Mouse (Mus musculus): ENCODE measurements around the gene Dnajb4.

Gene Dnajb4

DNA sequence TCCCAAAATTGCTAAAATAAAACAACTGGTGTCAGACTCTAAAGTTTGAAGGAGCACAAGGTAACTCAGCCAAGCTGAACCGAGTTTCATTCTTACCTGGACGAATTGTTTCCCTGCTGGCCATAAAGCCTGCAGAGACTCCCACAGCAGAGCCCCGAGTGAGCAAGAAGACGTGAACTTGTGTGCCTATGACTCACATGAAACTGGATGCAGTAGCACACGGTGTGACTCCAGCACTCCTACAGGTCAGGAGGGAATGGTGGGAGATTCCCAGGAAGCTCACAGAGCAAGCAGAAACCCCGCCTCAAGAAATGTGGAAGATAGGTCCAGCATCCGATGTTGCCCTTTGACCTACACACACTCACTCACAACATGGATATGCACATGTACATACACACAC is 38.2 kb downstream of the Dnajb4 start:
- no peak for DNase-seq (ENCODE audit: low spot score)

- no peak for DNase-seq (ENCODE audit: low spot score)
These were observed 38.9 kb downstream of the Dnajb4 start for GRCm38 (mm10) chr3:152171236-152171635.

DNA sequence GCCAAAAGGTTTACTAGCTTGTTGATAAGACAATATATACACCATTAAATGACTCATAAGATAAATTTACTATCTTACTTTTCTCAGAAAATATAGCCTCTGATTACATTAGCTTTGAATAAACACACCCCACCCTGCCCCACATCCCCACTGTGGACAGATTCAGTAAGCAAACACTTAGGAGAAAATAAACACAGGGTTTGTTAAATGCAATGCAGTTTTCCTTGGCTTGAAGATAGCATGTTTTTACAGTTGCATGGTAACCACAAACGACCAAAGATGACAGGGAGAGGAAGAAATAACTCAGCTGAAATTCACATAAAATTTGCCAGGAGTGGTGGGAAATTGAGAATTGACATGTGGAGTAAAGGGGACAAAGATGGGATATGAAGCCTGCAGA is 39.7 kb downstream of the Dnajb4 start:
- no peak for DNase-seq (ENCODE audit: low spot score)

DNA sequence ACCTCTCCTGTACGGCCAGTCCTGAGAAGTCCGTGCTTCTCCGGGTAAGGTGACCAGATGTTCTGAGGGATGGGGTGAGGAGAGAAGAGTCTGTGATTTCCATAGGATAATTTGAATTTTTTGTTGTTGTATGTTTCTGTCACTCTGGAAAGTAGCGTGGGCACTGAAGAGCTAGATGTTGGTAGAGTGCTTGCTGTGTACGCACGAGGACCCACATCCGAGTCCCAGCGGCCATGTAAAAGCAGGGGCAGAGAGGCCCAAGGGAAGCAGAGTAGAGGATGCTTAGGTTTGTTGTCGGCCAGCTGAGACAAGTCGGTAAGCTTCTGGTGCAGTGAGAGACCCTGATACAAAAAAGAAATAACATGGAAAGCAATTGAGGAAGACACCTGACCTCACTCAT is 42.1 kb downstream of the Dnajb4 start:
- no peak for DNase-seq (ENCODE audit: low spot score)

GRCm38 (mm10) chr3:152166699-152167451 is 43.2 kb downstream of the Dnajb4 start:
- DNase-seq (ENCODE audit: low spot score) = no peak

DNA sequence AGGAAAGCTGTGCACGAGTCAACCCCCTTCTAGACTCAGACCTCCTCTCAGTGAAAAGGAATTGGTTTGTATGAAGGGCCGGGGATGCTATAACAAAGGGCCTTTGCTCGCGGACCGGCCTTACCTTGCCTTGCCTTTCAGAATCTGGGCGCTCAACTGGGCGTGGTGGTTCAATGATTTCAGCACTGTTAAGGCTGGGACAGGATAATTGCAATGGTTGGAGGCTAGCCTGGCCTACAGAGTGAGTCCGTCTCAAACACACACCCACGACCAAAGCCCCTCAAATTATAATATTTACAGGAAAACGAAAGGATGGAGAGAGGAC is 44.0 kb downstream of the Dnajb4 start, which contains the start of gene Gipc2:
Gene Gipc2 (minus strand): TSS at position 132 of the 325 bp plus-strand sequence.
- DNase-seq (ENCODE audit: low spot score) = no peak

DNA sequence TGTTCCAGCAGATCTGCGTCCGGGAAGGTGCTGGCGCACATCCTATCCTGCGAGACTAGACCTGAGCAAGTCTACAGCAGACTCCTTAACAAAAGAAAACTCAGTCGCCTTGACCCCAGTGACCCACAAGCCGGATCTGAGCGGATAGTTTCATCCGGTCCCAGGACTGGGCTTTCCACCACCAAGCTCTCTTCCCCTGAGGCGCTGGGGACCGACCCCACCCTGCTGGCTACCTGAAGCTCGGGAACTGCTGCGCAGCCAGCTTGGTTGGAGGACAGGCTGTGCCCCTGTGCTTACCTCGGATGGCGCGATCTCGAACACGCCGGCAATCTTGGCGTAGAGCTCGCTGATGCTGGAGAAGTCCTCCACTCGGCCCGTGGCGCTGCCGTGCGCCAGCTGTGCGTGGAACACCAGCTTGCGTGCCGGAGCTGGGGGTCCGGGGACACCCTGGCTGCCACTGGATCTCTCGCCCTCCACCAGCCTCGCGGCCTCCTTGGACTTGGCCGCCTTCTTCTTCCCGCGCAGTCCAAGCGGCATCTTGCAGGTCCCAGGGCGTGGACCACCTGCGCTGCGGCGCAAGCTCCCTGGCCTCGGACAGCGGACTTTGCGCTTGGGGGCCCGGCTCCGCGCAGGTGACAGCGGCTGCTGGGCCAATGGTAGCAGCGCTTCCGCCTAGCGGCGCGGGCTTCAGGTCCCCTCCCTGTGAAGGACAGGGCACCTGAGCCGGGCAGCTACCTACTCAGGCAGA is 44.6 kb downstream of the Dnajb4 start:
- DNase-seq (ENCODE audit: low spot score) = no peak

DNA sequence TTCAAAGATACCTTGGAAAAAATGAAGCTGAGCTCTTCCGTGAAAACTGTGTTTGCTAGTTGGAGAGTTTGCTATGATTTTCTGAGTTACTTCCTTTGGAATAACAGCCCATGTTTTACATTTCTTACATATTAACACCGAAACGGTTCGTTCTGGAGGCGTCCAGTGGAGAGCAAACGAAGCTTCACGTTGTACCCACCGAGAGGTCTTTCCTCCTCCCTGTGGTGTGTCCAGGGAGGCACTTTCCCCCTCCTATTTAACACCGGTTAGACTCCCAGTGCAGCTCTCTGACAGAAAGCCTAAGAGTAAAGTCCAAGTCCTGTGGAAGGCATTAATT is 45.1 kb downstream of the Dnajb4 start:
- DNase-seq (ENCODE audit: low spot score) = no peak

DNA sequence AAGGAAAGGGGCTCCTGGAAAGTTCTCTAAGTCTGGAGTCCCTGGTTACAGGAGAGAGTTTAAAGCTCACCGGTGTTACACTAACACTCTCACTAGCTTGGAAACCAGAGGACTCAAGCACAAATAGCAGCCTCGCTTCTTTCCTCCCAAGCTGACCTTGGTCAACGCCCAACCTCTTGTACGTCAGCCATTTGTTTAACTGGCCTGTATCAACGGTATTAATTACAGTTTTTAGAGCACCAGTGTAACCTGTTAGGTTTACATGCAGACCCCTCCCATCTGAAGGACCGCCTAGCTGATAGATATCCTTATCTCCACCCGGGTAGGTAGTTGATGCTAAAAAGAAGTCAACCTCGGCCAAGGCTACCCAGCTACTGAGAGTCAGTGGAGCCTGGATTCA is 46.8 kb downstream of the Dnajb4 start:
- DNase-seq (ENCODE audit: low spot score) = no peak

- no peak for DNase-seq (ENCODE audit: low spot score)
These were observed 49.5 kb downstream of the Dnajb4 start for GRCm38 (mm10) chr3:152160607-152161006.

DNA sequence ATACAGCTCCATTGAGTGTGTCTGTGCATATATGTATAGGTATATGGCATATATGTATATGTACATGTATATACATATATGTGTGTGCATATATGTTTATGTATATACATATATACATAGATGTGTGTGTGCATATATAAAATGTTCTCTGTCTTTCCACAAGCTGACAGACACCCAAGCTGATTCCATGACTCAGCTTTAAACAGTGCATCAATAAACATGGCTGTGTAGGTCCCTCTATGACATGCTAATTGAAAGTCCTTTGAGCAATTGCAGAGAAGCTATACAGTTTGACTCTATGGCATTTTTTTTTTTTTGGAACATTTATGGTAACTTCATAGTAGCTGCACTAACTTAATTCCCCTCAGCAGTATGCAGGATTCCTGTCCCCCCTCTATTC is 50.8 kb downstream of the Dnajb4 start:
- DNase-seq (ENCODE audit: low spot score) = no peak

- DNase-seq (ENCODE audit: low spot score) = no peak
These were observed 51.5 kb downstream of the Dnajb4 start for GRCm38 (mm10) chr3:152158344-152159291.

GRCm38 (mm10) chr3:152156816-152157496 is 53.1 kb downstream of the Dnajb4 start:
- DNase-seq (ENCODE audit: low spot score) = no peak

DNA sequence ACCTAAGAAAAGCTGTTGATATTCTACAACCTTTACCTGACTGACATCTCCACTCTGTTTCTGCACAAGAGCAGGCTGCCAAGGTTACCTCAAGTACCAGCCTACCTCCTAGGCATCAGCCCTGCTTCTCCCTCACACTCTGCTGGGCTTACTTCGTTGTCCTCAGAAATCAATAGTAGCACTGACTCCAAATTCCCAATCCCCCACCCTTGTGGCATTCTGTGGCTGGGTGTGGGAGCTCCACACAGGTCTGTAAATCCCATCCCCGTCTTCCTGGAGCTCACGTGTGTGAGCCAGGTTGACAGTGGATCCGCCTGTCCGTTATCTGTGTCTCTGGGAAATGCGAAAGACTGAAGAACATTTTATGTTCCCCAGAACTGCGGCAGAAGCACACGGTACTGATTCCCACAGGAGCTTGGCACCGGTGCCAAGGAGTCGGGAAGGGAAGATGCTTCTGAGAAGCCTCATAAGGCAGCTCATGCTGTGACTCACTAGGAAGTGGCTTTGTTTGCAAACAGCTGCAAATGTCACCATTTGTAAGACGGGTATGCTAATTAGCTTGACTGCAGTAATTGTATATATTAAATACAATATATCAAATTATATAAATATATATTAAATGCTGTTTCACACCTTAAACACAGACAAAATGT is 54.7 kb downstream of the Dnajb4 start:
- DNase-seq (ENCODE audit: low spot score) = no peak

- no peak for DNase-seq (ENCODE audit: low spot score)
These were observed 56.0 kb downstream of the Dnajb4 start for GRCm38 (mm10) chr3:152154095-152154494.

- DNase-seq (ENCODE audit: low spot score) = no peak
These were observed 57.0 kb downstream of the Dnajb4 start for GRCm38 (mm10) chr3:152153152-152153551.

DNA sequence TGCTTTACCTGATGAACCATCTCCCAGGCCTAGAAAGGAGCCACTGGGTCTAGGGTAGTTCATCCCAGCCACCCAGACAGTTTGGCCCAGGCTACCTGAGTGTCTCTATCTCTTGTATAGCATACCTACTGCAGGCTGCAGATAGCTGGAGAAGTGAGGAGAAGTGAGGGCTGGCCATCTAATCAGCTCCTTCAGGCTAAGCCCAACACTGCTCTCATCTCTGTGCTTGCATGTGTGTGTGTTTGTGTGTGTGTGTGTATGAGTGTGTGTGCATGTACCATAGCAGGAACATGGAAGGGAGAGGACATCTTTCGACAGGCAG is 57.7 kb downstream of the Dnajb4 start:
- no peak for DNase-seq (ENCODE audit: low spot score)

- no peak for DNase-seq (ENCODE audit: low spot score)
These were observed 58.2 kb downstream of the Dnajb4 start for GRCm38 (mm10) chr3:152151725-152152482.

DNA sequence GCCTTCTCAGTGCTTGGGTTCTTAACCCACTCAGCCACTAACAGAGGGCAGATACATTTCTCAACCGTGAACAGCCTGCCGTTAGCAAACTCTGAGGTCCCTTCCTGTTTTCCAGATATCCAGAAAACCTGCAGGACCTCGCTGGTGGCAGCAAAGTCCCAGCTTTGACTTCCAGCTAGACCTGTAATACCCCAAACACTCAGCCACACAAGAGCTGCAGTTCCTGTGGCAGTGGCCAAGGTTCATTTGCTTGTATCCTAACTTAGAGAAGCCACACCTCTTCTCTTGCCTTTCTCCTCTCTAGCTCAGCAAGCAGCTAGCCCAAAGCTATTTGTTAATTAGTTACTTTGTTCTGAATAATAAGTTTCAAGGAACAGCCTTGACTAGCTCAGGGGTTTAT is 60.2 kb downstream of the Dnajb4 start:
- DNase-seq (ENCODE audit: low spot score) = no peak

GRCm38 (mm10) chr3:152149449-152149848 is 60.7 kb downstream of the Dnajb4 start:
- DNase-seq (ENCODE audit: low spot score) = no peak
